In genomic region chr2:154539720-154540119, GRCm38 (mm10) we compare ENCODE assay signal across 9 mouse cellular contexts. TPM values are rescaled to one million over a fixed set of nuclear protein-coding genes. Genes with fewer than 3 reads are reported as not detected.
DNase-seq lines count a peak whose midpoint lies in the region; ATAC-seq and TF ChIP-seq lines count a peak whose summit lies in the region.
"Had no signal": no experiment of that assay in that cellular context is flagged by ENCODE, and none has a peak within 500 bp of the region (broad histone marks: within the 10 kb centered on the region; RNA-seq: fewer than 3 reads in every experiment).

No protein-coding gene starts in this region.

- WGBS in embryonic facial prominence, embryonic 11.5 days, result 81% methylated on average over 3 of the region's 3 CpGs
- WGBS in embryonic facial prominence, embryonic 10.5 days, result 79% methylated on average over 3 of the region's 3 CpGs
- WGBS in forebrain, embryonic 10.5 days, result 79% methylated on average over 3 of the region's 3 CpGs

- no peak for TF ChIP-seq POLR2A in ES-Bruce4 (IDR thresholded peaks at IDR 0.05; ENCODE audit: insufficient read depth, low read length)
- no peak for TF ChIP-seq POLR2A in cortical plate, adult 2 months (IDR thresholded peaks at IDR 0.05; ENCODE audit: extremely low read depth, insufficient read depth, low read length)

- no peak overlapping the region for H3K4me3 ChIP-seq in embryonic facial prominence, embryonic 11.5 days (ENCODE audit: low read depth, low read length)
- H3K4me3 ChIP-seq in embryonic facial prominence, embryonic 10.5 days, result no peak overlapping the region
- H3K4me3 ChIP-seq in left cerebral cortex, adult 2 months, result no peak overlapping the region
- no peak overlapping the region for H3K4me3 ChIP-seq in ES-Bruce4 (ENCODE audit: low read depth, low read length)
- H3K4me3 ChIP-seq in cortical plate, adult 2 months (ENCODE audit: insufficient read depth, low read length), result no peak overlapping the region
- H3K4me3 ChIP-seq in forebrain, embryonic 10.5 days, result no peak overlapping the region
- H3K4me3 ChIP-seq: heart, embryonic 15.5 days had no signal

- TF ChIP-seq EP300 in ES-Bruce4 (IDR thresholded peaks at IDR 0.05; ENCODE audit: insufficient read depth, low read depth, low read length), result no peak

- no peaks in the 10 kb centered on the region for H3K4me1 ChIP-seq in embryonic facial prominence, embryonic 11.5 days (ENCODE audit: control insufficient read depth, insufficient read depth, low read length)
- no peaks in the 10 kb centered on the region for H3K4me1 ChIP-seq in embryonic facial prominence, embryonic 10.5 days
- peaks cover 1% of the 10 kb centered on the region for H3K4me1 ChIP-seq in ES-Bruce4 (ENCODE audit: control insufficient read depth, insufficient read depth, low read length)
- H3K4me1 ChIP-seq in cortical plate, adult 2 months (ENCODE audit: control insufficient read depth, insufficient read depth, low read length), result peaks cover 7% of the 10 kb centered on the region
- peaks cover 12% of the 10 kb centered on the region for H3K4me1 ChIP-seq in forebrain, embryonic 10.5 days

- no peak for ATAC-seq in embryonic facial prominence, embryonic 11.5 days (replicated peaks; ENCODE audit: insufficient number of reproducible peaks, low FRiP score, low TSS enrichment, low read depth)

- H3K27ac ChIP-seq in embryonic facial prominence, embryonic 11.5 days (replicated peaks; ENCODE audit: low read depth, low read length), result no peak overlapping the region
- H3K27ac ChIP-seq in embryonic facial prominence, embryonic 10.5 days (replicated peaks), result no peak overlapping the region
- peak overlapping the region; percentile 79; the same call in 1 of the 2 replicates for H3K27ac ChIP-seq in left cerebral cortex, adult 2 months
- H3K27ac ChIP-seq in ES-Bruce4 (ENCODE audit: insufficient read depth, low read length), result no peak overlapping the region
- no peak overlapping the region for H3K27ac ChIP-seq in cortical plate, adult 2 months (ENCODE audit: insufficient read depth, low read length)
- H3K27ac ChIP-seq in forebrain, embryonic 10.5 days, result no peak overlapping the region
- H3K27ac ChIP-seq: heart, embryonic 15.5 days had no signal

- intact Hi-C loops in left cerebral cortex, adult 2 months (cut with DNase I), result loop anchor here (1.0 kb wide), 2 partner anchors 122 to 127 kb away; no protein-coding TSS in a partner anchor
- intact Hi-C loops in left cerebral cortex, postnatal 36 days (cut with DNase I), result loop anchor here (1.0 to 10.0 kb wide), 2 partner anchors 65 to 122 kb away; no protein-coding TSS in a partner anchor

- no peaks in the 10 kb centered on the region for H3K9me3 ChIP-seq in embryonic facial prominence, embryonic 11.5 days (replicated peaks; ENCODE audit: control insufficient read depth, low read length)
- H3K9me3 ChIP-seq in embryonic facial prominence, embryonic 10.5 days, result no peaks in the 10 kb centered on the region
- H3K9me3 ChIP-seq in ES-Bruce4 (replicated peaks; ENCODE audit: control insufficient read depth, insufficient read depth, low read length, poor library complexity, severe bottlenecking), result no peaks in the 10 kb centered on the region
- no peaks in the 10 kb centered on the region; the same call in 1 of the 2 replicates for H3K9me3 ChIP-seq in forebrain, embryonic 10.5 days
- H3K9me3 ChIP-seq: heart, embryonic 15.5 days had no signal

- H3K4me2 ChIP-seq in embryonic facial prominence, embryonic 11.5 days (ENCODE audit: low read depth, low read length), result no peak overlapping the region
- H3K4me2 ChIP-seq: heart, embryonic 15.5 days had no signal

- no peak overlapping the region for H3K9ac ChIP-seq in embryonic facial prominence, embryonic 11.5 days (replicated peaks; ENCODE audit: low read length)
- H3K9ac ChIP-seq in ES-Bruce4 (ENCODE audit: low read depth, poor library complexity, severe bottlenecking), result no peak overlapping the region
- H3K9ac ChIP-seq: heart, embryonic 15.5 days had no signal

- peak; percentile 38 for DNase-seq in embryonic facial prominence, embryonic 11.5 days (ENCODE audit: low spot score)
- DNase-seq in embryonic facial prominence, embryonic 10.5 days (ENCODE audit: low spot score), result no peak
- DNase-seq in left cerebral cortex, adult 2 months (ENCODE audit: extremely low spot score in 1 of 2, low spot score in 2 of 2), result peak in 1 of 2 experiments; percentile 56
- no peak for DNase-seq in left cerebral cortex, postnatal 36 days (ENCODE audit: low spot score in 2 of 2)
- DNase-seq in retina, embryonic 14.5 days (ENCODE audit: low spot score), result peak; percentile 73
- no peak for DNase-seq in forebrain, embryonic 10.5 days (ENCODE audit: extremely low spot score, low spot score)

- H3K27me3 ChIP-seq in embryonic facial prominence, embryonic 11.5 days (ENCODE audit: control insufficient read depth, insufficient read depth, low read length), result no peaks in the 10 kb centered on the region; the same call in 1 of the 2 replicates
- H3K27me3 ChIP-seq in embryonic facial prominence, embryonic 10.5 days (replicated peaks; ENCODE audit: low read depth, poor library complexity, severe bottlenecking), result no peaks in the 10 kb centered on the region
- H3K27me3 ChIP-seq in ES-Bruce4 (ENCODE audit: control insufficient read depth, insufficient read depth, low read length, poor library complexity, severe bottlenecking), result no peaks in the 10 kb centered on the region
- no peaks in the 10 kb centered on the region for H3K27me3 ChIP-seq in forebrain, embryonic 10.5 days (ENCODE audit: poor library complexity, severe bottlenecking)
- H3K27me3 ChIP-seq: heart, embryonic 15.5 days had no signal

- peaks cover 7% of the 10 kb centered on the region; the same call in 1 of the 2 replicates for H3K36me3 ChIP-seq in embryonic facial prominence, embryonic 11.5 days (replicated peaks; ENCODE audit: control insufficient read depth, insufficient read depth, low read depth, low read length)
- H3K36me3 ChIP-seq in embryonic facial prominence, embryonic 10.5 days (replicated peaks), result peaks cover 67% of the 10 kb centered on the region
- H3K36me3 ChIP-seq in ES-Bruce4 (ENCODE audit: control insufficient read depth, insufficient read depth, low read length, poor library complexity, severe bottlenecking), result peaks cover 20% of the 10 kb centered on the region
- peaks cover 53% of the 10 kb centered on the region for H3K36me3 ChIP-seq in forebrain, embryonic 10.5 days (replicated peaks)

- TF ChIP-seq CTCF in left cerebral cortex, adult 2 months (IDR thresholded peaks at IDR 0.05), result peak; percentile 76
- TF ChIP-seq CTCF in ES-Bruce4 (IDR thresholded peaks at IDR 0.05; ENCODE audit: low read depth, low read length), result peak; percentile 36
- peak; percentile 82 for TF ChIP-seq CTCF in cortical plate, adult 2 months (IDR thresholded peaks at IDR 0.05; ENCODE audit: extremely low read depth, insufficient read depth, low read length)

RNA-seq across cellular contexts. Expression of gene 1700003F12Rik, which starts 7.2 kb away (rescaled TPM):
- 0.96 and 1.5 TPM in 2 replicates for polyA plus RNA-seq in embryonic facial prominence, embryonic 11.5 days (2014; fragmentation: Nextera tagmentation; extraction: Ambion mirVana)
- 1.3 and 2.9 TPM in 2 replicates for polyA plus RNA-seq in embryonic facial prominence, embryonic 10.5 days (2016; fragmentation: Nextera tagmentation; extraction: Ambion mirVana)
- total RNA-seq in left cerebral cortex, adult 2 months (2021), result under 1 TPM in 1 of 2 experiments, not detected in 1; 0.70 TPM
- 1 to 10 TPM in 1 of 2 experiments, under 1 TPM in 1; 0.49 to 1.2 TPM for total RNA-seq in left cerebral cortex, postnatal 36 days (2021)
- polyA plus RNA-seq in ES-Bruce4 (2011; ENCODE audit: insufficient read depth, insufficient read length, low read depth, missing spikeins), result not detected in 2 replicates
- polyA plus RNA-seq in cortical plate, adult 2 months (2012; rRNA removed), result 0.94 and 1.0 TPM in 2 replicates
- polyA plus RNA-seq in forebrain, embryonic 10.5 days (2016; fragmentation: Nextera tagmentation; extraction: Ambion mirVana), result 4.2 and 4.7 TPM in 2 replicates

RNA-seq across cellular contexts. Expression of gene Actl10, which starts 11.9 kb away (rescaled TPM):
- not detected in 2 replicates for polyA plus RNA-seq in embryonic facial prominence, embryonic 11.5 days (2014; fragmentation: Nextera tagmentation; extraction: Ambion mirVana)
- polyA plus RNA-seq in embryonic facial prominence, embryonic 10.5 days (2016; fragmentation: Nextera tagmentation; extraction: Ambion mirVana), result 0.19 and 0.33 TPM in 2 replicates
- not detected for total RNA-seq in left cerebral cortex, adult 2 months (2021)
- total RNA-seq in left cerebral cortex, postnatal 36 days (2021), result not detected
- polyA plus RNA-seq in ES-Bruce4 (2011; ENCODE audit: insufficient read depth, insufficient read length, low read depth, missing spikeins), result not detected in 2 replicates
- polyA plus RNA-seq in cortical plate, adult 2 months (2012; rRNA removed), result not detected in 2 replicates
- polyA plus RNA-seq in forebrain, embryonic 10.5 days (2016; fragmentation: Nextera tagmentation; extraction: Ambion mirVana), result 0.43 and 0.55 TPM in 2 replicates

RNA-seq across cellular contexts. Expression of gene Necab3, which starts 19.0 kb away (rescaled TPM):
- 1.7 and 2.2 TPM in 2 replicates for polyA plus RNA-seq in embryonic facial prominence, embryonic 11.5 days (2014; fragmentation: Nextera tagmentation; extraction: Ambion mirVana)
- 3.2 and 3.6 TPM in 2 replicates for polyA plus RNA-seq in embryonic facial prominence, embryonic 10.5 days (2016; fragmentation: Nextera tagmentation; extraction: Ambion mirVana)
- total RNA-seq in left cerebral cortex, adult 2 months (2021), result 10 to 100 TPM; 79.3 to 82.7 TPM
- 10 to 100 TPM; 88.7 to 95.3 TPM for total RNA-seq in left cerebral cortex, postnatal 36 days (2021)
- polyA plus RNA-seq in ES-Bruce4 (2011; ENCODE audit: insufficient read depth, insufficient read length, low read depth, missing spikeins), result 4.0 and 5.1 TPM in 2 replicates
- 122 and 131 TPM in 2 replicates for polyA plus RNA-seq in cortical plate, adult 2 months (2012; rRNA removed)
- 3.6 and 3.9 TPM in 2 replicates for polyA plus RNA-seq in forebrain, embryonic 10.5 days (2016; fragmentation: Nextera tagmentation; extraction: Ambion mirVana)

RNA-seq across cellular contexts. Expression of gene E2f1, which starts 30.0 kb away (rescaled TPM):
- polyA plus RNA-seq in embryonic facial prominence, embryonic 11.5 days (2014; fragmentation: Nextera tagmentation; extraction: Ambion mirVana), result 7.2 and 8.6 TPM in 2 replicates
- polyA plus RNA-seq in embryonic facial prominence, embryonic 10.5 days (2016; fragmentation: Nextera tagmentation; extraction: Ambion mirVana), result 25.2 and 26.0 TPM in 2 replicates
- total RNA-seq in left cerebral cortex, adult 2 months (2021), result 10 to 100 TPM in 1 of 2 experiments, 1 to 10 TPM in 1; 10.0 to 11.5 TPM
- 10 to 100 TPM; 10.2 to 14.6 TPM for total RNA-seq in left cerebral cortex, postnatal 36 days (2021)
- 27.0 and 28.0 TPM in 2 replicates for polyA plus RNA-seq in ES-Bruce4 (2011; ENCODE audit: insufficient read depth, insufficient read length, low read depth, missing spikeins)
- polyA plus RNA-seq in cortical plate, adult 2 months (2012; rRNA removed), result 14.2 and 15.2 TPM in 2 replicates
- 27.8 and 28.6 TPM in 2 replicates for polyA plus RNA-seq in forebrain, embryonic 10.5 days (2016; fragmentation: Nextera tagmentation; extraction: Ambion mirVana)

Comparison
In these comparisons a context has a peak if more than half of its experiments do, and no peak if none do; other contexts are left out.
1. DNase-seq: peak in embryonic facial prominence, embryonic 11.5 days (single experiment) and retina, embryonic 14.5 days (single experiment); none in embryonic facial prominence, embryonic 10.5 days (single experiment), left cerebral cortex, postnatal 36 days (0 of 2) and forebrain, embryonic 10.5 days (single experiment).
2. RNA of gene Necab3, which starts 19.0 kb away (polyA plus RNA-seq): 122 to 131 TPM in cortical plate, adult 2 months; 4.0 to 5.1 TPM in ES-Bruce4, 3.6 to 3.9 TPM in forebrain, embryonic 10.5 days, 3.2 to 3.6 TPM in embryonic facial prominence, embryonic 10.5 days and 1.7 to 2.2 TPM in embryonic facial prominence, embryonic 11.5 days; every median in the first group is over 10 times any median in the second.
3. Peak in every context shown above with its lines, with median percentiles within 50 percentile points of each other: CTCF ChIP-seq.